Mouse (Mus musculus): ENCODE measurements around the gene Ppp2r2d.

Gene Ppp2r2d

DNA sequence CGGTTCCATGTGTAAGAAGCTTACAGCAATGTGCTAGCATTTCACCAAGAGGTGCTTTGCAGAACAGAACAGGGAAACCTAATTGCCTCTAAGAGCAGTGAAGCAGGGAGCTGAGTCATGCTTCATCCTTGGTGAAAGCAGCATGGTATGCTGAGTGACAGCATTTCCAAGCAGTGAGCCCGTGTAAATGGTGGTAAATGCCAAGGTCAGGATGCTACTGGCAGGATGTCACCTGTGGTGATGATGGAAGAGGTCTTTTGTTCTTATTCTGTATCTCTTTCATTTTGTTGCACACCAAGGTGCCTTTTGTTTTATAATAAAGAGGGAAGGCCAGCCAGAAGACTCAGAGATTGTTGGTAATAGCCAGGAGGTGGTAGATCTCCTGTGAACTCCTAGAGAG is 10.8 kb downstream of the Ppp2r2d start:
- no peak for DNase-seq (ENCODE audit: low read depth, low spot score)

GRCm38 (mm10) chr7:138863950-138864572 is 18.2 kb downstream of the Ppp2r2d start:
- DNase-seq (ENCODE audit: low read depth, low spot score), result no peak

GRCm38 (mm10) chr7:138864776-138865175 is 18.9 kb downstream of the Ppp2r2d start:
- DNase-seq (ENCODE audit: low read depth, low spot score), result no peak

GRCm38 (mm10) chr7:138867286-138867685 is 21.4 kb downstream of the Ppp2r2d start:
- DNase-seq (ENCODE audit: low read depth, low spot score), result no peak

- DNase-seq (ENCODE audit: low read depth, low spot score), result no peak
These were observed 22.4 kb downstream of the Ppp2r2d start for GRCm38 (mm10) chr7:138868316-138868715.

GRCm38 (mm10) chr7:138872956-138873355 is 27.1 kb downstream of the Ppp2r2d start:
- no peak for DNase-seq (ENCODE audit: low read depth, low spot score)

DNA sequence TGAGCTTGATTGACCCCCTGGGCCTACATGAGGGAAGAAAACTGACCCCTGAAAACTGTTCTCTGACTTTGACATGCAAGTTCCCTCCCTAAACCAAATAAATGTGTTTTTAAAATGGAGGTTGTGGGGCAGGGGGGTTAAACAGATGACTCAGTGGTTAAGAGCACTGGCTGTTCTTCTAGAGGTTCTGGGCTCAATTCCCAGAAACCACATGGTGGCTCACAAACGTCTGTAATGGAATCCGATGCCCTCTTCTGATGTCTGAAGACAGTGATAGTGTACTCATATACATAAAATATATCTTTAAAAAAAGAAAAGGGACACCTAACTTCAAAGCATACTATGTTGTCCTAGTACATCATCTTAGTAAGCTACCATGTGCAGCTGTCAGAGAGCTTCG is 29.2 kb downstream of the Ppp2r2d start:
- no peak for DNase-seq (ENCODE audit: low read depth, low spot score)

DNA sequence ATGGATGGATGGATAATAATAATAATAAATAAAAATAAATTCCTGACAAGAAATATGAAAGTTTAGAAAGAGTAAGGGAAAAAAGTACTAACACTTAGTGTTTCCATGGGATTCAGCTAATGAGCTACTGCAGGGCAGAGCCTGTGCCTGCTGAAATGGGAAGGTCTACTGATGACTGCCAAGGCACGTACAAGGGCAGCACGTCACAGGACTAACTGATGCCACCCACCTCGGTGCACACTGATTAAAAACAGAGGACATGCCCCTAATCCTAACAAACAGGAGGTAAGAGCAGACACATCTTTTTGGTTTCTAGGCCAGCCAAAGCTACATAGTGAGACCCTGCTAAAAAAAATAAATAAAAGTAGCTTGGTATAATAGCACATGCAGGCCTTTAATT is 37.8 kb downstream of the Ppp2r2d start:
- DNase-seq (ENCODE audit: low read depth, low spot score), result no peak

GRCm38 (mm10) chr7:138885365-138886289 is 39.7 kb downstream of the Ppp2r2d start:
- DNase-seq (ENCODE audit: low read depth, low spot score), result no peak

- no peak for DNase-seq (ENCODE audit: low read depth, low spot score)
These were observed 52.2 kb downstream of the Ppp2r2d start for GRCm38 (mm10) chr7:138898122-138898521.

DNA sequence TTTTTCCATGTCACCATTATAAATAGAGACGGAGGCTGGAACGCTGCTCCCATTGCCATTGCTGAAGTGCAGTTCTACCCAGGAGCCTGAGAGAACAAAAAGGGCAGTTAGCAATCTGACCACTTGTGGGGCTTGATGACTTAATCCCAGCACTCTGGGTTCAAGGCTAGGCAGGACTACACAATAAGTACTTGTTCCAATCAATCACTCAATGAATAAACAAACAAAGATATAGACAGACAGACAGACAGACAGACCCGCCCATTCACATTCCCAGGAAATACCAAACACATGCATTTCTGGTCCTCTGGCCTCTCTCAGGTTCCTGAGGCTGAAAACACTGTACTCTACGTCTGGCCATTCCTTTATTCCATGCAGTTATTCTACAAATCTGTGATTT is 52.9 kb downstream of the Ppp2r2d start:
- DNase-seq (ENCODE audit: low read depth, low spot score), result no peak

DNA sequence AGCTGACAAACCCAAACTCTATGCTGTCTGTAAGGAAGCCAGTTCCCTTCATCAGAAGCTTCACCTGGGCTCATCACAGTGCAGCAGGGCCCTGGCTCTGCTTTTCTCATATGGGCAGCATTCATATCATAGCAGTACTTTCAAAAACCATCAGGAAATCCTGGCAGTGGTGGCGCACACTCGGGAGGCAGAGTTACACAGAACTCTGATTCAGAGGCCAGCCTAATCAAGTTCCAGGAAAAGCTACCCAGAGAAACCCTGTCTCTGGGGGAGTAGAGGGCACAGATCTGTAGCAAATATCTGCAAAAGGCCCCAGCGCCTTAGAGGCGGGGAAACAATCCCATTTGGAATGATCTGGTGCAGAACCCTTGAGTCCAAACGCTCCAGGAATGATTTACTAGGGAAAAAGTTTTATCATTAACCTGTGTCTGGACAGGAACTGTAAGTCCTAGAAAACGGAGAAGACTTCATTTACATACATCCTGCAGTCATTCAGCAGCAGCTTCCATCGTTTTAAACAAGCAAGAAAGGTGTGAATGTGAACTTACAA is 58.1 kb downstream of the Ppp2r2d start:
- DNase-seq (ENCODE audit: low read depth, low spot score), result no peak

GRCm38 (mm10) chr7:138906441-138906840 is 60.6 kb downstream of the Ppp2r2d start:
- DNase-seq (ENCODE audit: low read depth, low spot score), result no peak

GRCm38 (mm10) chr7:138907043-138907442 is 61.2 kb downstream of the Ppp2r2d start:
- no peak for DNase-seq (ENCODE audit: low read depth, low spot score)

GRCm38 (mm10) chr7:138907976-138908375 is 62.1 kb downstream of the Ppp2r2d start:
- DNase-seq (ENCODE audit: low read depth, low spot score), result no peak

- no peak for DNase-seq (ENCODE audit: low read depth, low spot score)
These were observed 62.9 kb downstream of the Ppp2r2d start for GRCm38 (mm10) chr7:138908768-138909276.

- DNase-seq (ENCODE audit: low read depth, low spot score), result peak; percentile 89
These were observed 63.7 kb downstream of the Ppp2r2d start, which contains the start of gene Bnip3 for GRCm38 (mm10) chr7:138909277-138910192. Gene Bnip3, minus strand, starts transcription at chr7:138909519.

- DNase-seq (ENCODE audit: low read depth, low spot score), result no peak
These were observed 64.3 kb downstream of the Ppp2r2d start for GRCm38 (mm10) chr7:138910193-138910562.

DNA sequence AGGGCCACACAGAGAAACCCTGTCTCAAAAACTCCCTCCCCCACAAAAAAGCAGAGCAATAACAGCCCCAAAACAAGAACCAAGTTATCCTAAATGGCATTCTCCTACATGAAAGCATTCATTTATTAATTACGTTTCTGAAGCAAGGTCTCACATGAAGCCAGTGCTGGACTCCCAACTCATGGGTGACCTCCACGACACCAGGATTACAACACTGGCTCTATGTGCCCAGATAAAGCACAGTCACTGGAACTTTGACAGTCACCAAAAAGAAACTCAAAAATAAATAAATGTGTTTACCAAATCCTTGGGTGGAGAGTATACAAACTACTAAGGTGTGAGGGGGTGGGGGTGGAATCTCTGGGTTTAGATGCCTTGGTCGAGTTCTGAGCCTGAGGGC is 67.7 kb downstream of the Ppp2r2d start:
- DNase-seq (ENCODE audit: low read depth, low spot score), result no peak

DNA sequence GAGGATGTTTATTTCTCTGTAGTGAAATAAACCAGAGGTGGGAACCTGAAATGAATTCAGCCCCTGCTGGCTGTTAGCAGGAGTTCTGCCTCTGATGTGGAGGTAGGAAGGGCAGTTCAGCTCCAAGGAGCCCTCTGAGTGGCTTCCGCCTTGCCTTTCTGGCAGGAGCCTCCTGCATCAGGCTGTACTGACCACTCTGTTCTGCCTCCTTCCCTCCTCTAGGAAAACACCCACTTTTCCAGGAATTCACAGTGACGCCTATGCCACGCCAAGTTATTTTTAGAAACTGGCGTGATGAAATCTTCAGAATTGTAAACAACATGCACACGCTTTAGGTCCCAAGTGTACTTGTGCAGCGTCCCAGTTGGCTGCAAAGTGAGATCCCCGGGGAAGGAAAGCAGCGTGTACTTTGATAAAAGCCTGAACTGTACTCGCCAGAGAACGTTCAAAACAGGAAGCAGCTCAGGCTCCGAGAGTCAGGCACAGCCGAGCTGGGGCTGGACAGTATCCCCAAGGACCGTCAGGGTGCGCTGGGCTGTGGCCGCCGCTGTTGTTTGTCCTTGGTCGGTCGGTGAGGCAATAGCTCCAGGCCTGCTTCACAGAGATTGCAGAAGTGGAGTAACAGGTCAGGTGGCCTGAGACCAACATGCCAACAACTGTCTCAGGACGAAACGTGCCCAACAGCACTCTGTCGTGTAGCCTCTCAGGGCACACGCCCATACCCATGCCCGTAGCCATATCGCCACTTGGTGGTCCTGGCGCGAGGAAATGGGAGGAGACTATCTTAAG is 73.5 kb downstream of the Ppp2r2d start:
- no peak for DNase-seq (ENCODE audit: low read depth, low spot score)

DNA sequence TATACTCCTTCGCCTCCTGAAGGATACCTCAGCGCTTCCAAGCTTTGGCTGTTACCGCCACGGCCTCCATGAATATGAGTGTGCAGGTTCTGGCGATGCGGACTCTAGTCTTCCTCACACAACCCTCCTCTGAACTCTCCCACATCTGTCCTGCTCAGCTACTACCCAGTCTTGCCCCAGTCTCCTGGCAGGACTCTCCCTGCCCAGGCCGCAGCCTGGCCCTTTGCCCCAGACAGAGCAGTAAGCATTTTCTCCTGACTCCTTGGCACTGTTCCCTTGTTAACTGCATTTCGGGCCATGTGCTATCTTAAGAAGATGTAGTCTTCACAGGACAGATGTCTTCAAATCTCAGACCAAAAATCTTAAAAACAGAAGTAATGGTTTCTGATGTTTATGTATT is 75.7 kb downstream of the Ppp2r2d start:
- no peak for DNase-seq (ENCODE audit: low read depth, low spot score)
